Mouse (Mus musculus) midbrain, postnatal 0 days (tissue): Measurements from ENCODE around the gene Ppp1r14d. TPM values are rescaled to one million over a fixed set of nuclear protein-coding genes. Genes with fewer than 3 reads are reported as not detected.
A peak's percentile ranks its signal among the peaks of the same experiment; 100 is the strongest.

Experiments
- ATAC-seq: fragments of 200-750 bp; cut with Nextera tagmentation; 2 replicates; pipeline ENCODE4 v1.8.0; 2017; ENCODE audit warnings: moderate number of reproducible peaks, mild to moderate bottlenecking, moderate TSS enrichment, moderate library complexity; ENCODE audit not compliant: low FRiP score
- DNase-seq: peaks from one replicate; pipeline ENCODE4 v3.0.0-alpha.2; 2015; ENCODE audit warnings: low spot score
- H3K27ac ChIP-seq: fragments of 300-500 bp; sonication (generic); 2 replicates; pipeline ENCODE4 v1.5.1; 2014; ENCODE audit warnings: low read depth, mild to moderate bottlenecking, low read length, mixed read lengths
- H3K27me3 ChIP-seq: fragments of 300-500 bp; sonication (generic); 2 replicates; pipeline ENCODE4 v1.6.1; 2014; ENCODE audit warnings: low read length, control low read depth, mixed read lengths; ENCODE audit not compliant: insufficient read depth
- H3K36me3 ChIP-seq: fragments of 300-500 bp; sonication (generic); 2 replicates; pipeline ENCODE4 v1.6.1; 2014; ENCODE audit warnings: low read length, control low read depth, mixed read lengths; ENCODE audit not compliant: insufficient read depth
- H3K4me1 ChIP-seq: fragments of 300-500 bp; sonication (generic); 2 replicates; pipeline ENCODE4 v1.6.1; 2014; ENCODE audit warnings: mild to moderate bottlenecking, control low read depth, antibody characterized with exemption, low read length, mixed read lengths; ENCODE audit not compliant: insufficient read depth
- H3K4me2 ChIP-seq: fragments of 300-500 bp; sonication (generic); 2 replicates; pipeline ENCODE4 v1.6.1; 2014; ENCODE audit warnings: low read depth, mild to moderate bottlenecking, low read length, mixed read lengths; ENCODE audit not compliant: poor library complexity, severe bottlenecking
- H3K4me3 ChIP-seq: fragments of 300-500 bp; sonication (generic); 2 replicates; pipeline ENCODE4 v1.5.1; 2014; ENCODE audit warnings: low read depth, mild to moderate bottlenecking, low read length, moderate library complexity
- H3K9ac ChIP-seq: fragments of 300-500 bp; sonication (generic); replicated peaks from 2 replicates; pipeline ENCODE4 v1.6.1; 2014; ENCODE audit warnings: mild to moderate bottlenecking, low read length, moderate library complexity, mixed read lengths; ENCODE audit not compliant: poor library complexity, severe bottlenecking
- H3K9me3 ChIP-seq: fragments of 300-500 bp; sonication (generic); 2 replicates; pipeline ENCODE4 v1.6.1; 2016; ENCODE audit warnings: low read length, control low read depth
- CTCF ChIP-seq: IDR thresholded peaks from 2 replicates; pipeline ENCODE4 v1.5.1; 2016; ENCODE audit warnings: antibody characterized with exemption, mild to moderate bottlenecking
- WGBS: fragments of 180-500 bp; shearing (Covaris S2); extraction: QIAGEN DNeasy Blood & Tissue Kit; methylation state at CpG from one replicate; pipeline ENCODE4 v1.1.7; 2014; 5-methylcytosine and 5-hydroxymethylcytosine counted together
- polyA plus RNA-seq: library from polyadenylated mRNA; unstranded; fragments of >200 nt; fragmentation: Nextera tagmentation; extraction: Ambion mirVana; gene quantifications from 2 replicates; pipeline ENCODE4 v1.2.1, GENCODE M21; 2015
- total RNA-seq: library from RNA; depleted of rRNA; stranded (reverse); fragments of >200 nt; gene quantifications from 2 replicates; pipeline ENCODE4 v1.2.3, GENCODE M21; 2014

Gene Ppp1r14d
- total and polyA plus RNA-seq, 2 experiments from 2014 or later, result not detected

GRCm38 (mm10) chr2:119198049-119198448, 31.7 kb downstream of the Ppp1r14d start:
- TF ChIP-seq CTCF, result no peak
- Histone ChIP-seq H3K4me3 (no peak overlapping the region), H3K27me3 (no peaks in the 10 kb centered on the region), H3K9me3 (no peaks in the 10 kb centered on the region), H3K9ac (no peak overlapping the region), H3K36me3 (no peaks in the 10 kb centered on the region), H3K4me2 (no peak overlapping the region), H3K4me1 (no peaks in the 10 kb centered on the region), H3K27ac (no peak overlapping the region)
- WGBS, result 4% methylated on average over 1 of the region's 1 CpGs
- DNase-seq, result no peak
- ATAC-seq, result no peak

- Histone ChIP-seq H3K27ac (no peak overlapping the region), H3K4me3 (no peak overlapping the region)
- 79% methylated on average over 1 of the region's 1 CpGs for WGBS
These were observed 32.2 kb downstream of the Ppp1r14d start for GRCm38 (mm10) chr2:119197493-119197892.

GRCm38 (mm10) chr2:119196316-119197108, 33.2 kb downstream of the Ppp1r14d start:
- ATAC-seq (no peak), DNase-seq (no peak)
- Histone ChIP-seq H3K4me3 (no peak overlapping the region), H3K9me3 (no peaks in the 10 kb centered on the region), H3K9ac (no peak overlapping the region), H3K4me2 (no peak overlapping the region), H3K36me3 (no peaks in the 10 kb centered on the region), H3K27ac (no peak overlapping the region), H3K4me1 (no peaks in the 10 kb centered on the region), H3K27me3 (no peaks in the 10 kb centered on the region)
- no peak for TF ChIP-seq CTCF
- 44% methylated on average over 4 of the region's 4 CpGs for WGBS

More at GRCm38 (mm10) chr2:119197493-119197892, 32.2 kb downstream of the Ppp1r14d start:
- no peaks in the 10 kb centered on the region for H3K9me3 ChIP-seq
- DNase-seq (no peak), ATAC-seq (no peak)
- no peak overlapping the region for H3K9ac ChIP-seq
- H3K36me3 ChIP-seq, result no peaks in the 10 kb centered on the region
- no peak overlapping the region for H3K4me2 ChIP-seq
- no peaks in the 10 kb centered on the region for H3K27me3 ChIP-seq
- no peak for TF ChIP-seq CTCF
- H3K4me1 ChIP-seq, result no peaks in the 10 kb centered on the region

- Histone ChIP-seq H3K27ac (no peak overlapping the region), H3K27me3 (no peaks in the 10 kb centered on the region), H3K9ac (no peak overlapping the region), H3K4me3 (no peak overlapping the region), H3K4me2 (no peak overlapping the region), H3K9me3 (no peaks in the 10 kb centered on the region), H3K36me3 (no peaks in the 10 kb centered on the region), H3K4me1 (no peaks in the 10 kb centered on the region)
- no peak for TF ChIP-seq CTCF
- 82% methylated on average over 5 of the region's 5 CpGs for WGBS
- DNase-seq (no peak), ATAC-seq (no peak)
These were observed 35.6 kb downstream of the Ppp1r14d start for GRCm38 (mm10) chr2:119194140-119194539.

- no peak overlapping the region for H3K4me2 ChIP-seq
- H3K27ac ChIP-seq, result no peak overlapping the region
- H3K36me3 ChIP-seq, result peaks cover 1% of the 10 kb centered on the region; the same call in 1 of the 2 replicates
- H3K27me3 ChIP-seq, result no peaks in the 10 kb centered on the region
- H3K9ac ChIP-seq, result no peak overlapping the region
- H3K4me3 ChIP-seq, result no peak overlapping the region
- no peaks in the 10 kb centered on the region for H3K9me3 ChIP-seq
- 83% methylated on average over 5 of the region's 5 CpGs for WGBS
- DNase-seq, result no peak
- ATAC-seq, result no peak
- H3K4me1 ChIP-seq, result no peaks in the 10 kb centered on the region
- no peak for TF ChIP-seq CTCF
These were observed 38.7 kb downstream of the Ppp1r14d start for GRCm38 (mm10) chr2:119190969-119191368.

GRCm38 (mm10) chr2:119189029-119189710, 40.5 kb downstream of the Ppp1r14d start:
- ATAC-seq, result peak; percentile 87
- Histone ChIP-seq H3K27ac (no peak overlapping the region), H3K4me1 (no peaks in the 10 kb centered on the region), H3K4me2 (peak overlapping the region; percentile 49), H3K9ac (no peak overlapping the region), H3K4me3 (peak overlapping the region; percentile 13; the same call in 1 of the 2 replicates), H3K27me3 (no peaks in the 10 kb centered on the region), H3K36me3 (peaks cover 14% of the 10 kb centered on the region), H3K9me3 (no peaks in the 10 kb centered on the region)
- peak; percentile 83 for DNase-seq
- 8% methylated on average over 15 of the region's 15 CpGs for WGBS
- peak; percentile 85 for TF ChIP-seq CTCF
